Mouse (Mus musculus) midbrain, embryonic 11.5 days (tissue): ENCODE measurements around the gene Ppil2. TPM values are rescaled to one million over a fixed set of nuclear protein-coding genes. Genes with fewer than 3 reads are reported as not detected.

Source experiments
- ATAC-seq: fragments of 200-750 bp; cut with Nextera tagmentation; 2 replicates; pipeline ENCODE4 v1.8.0; 2017; ENCODE audit warnings: moderate TSS enrichment, moderate library complexity; ENCODE audit not compliant: low FRiP score
- DNase-seq: peaks from one replicate; pipeline ENCODE4 v3.0.0; 2015; ENCODE audit warnings: low spot score; ENCODE audit errors: missing footprints
- H3K27ac ChIP-seq: fragments of 300-500 bp; sonication (generic); 2 replicates; pipeline ENCODE4 v1.5.1; 2014; ENCODE audit warnings: low read depth, low read length
- H3K27me3 ChIP-seq: fragments of 300-500 bp; sonication (generic); 2 replicates; pipeline ENCODE4 v1.6.1; 2014; ENCODE audit warnings: mild to moderate bottlenecking, low read length, moderate library complexity, mixed read lengths; ENCODE audit not compliant: control insufficient read depth, insufficient read depth
- H3K36me3 ChIP-seq: fragments of 300-500 bp; sonication (generic); 2 replicates; pipeline ENCODE4 v1.6.1; 2014; ENCODE audit warnings: mild to moderate bottlenecking, low read length, moderate library complexity, mixed read lengths; ENCODE audit not compliant: control insufficient read depth, insufficient read depth
- H3K4me1 ChIP-seq: fragments of 300-500 bp; sonication (generic); 2 replicates; pipeline ENCODE4 v1.6.1; 2014; ENCODE audit warnings: low read length; ENCODE audit not compliant: control insufficient read depth, insufficient read depth
- H3K4me2 ChIP-seq: fragments of 300-500 bp; sonication (generic); 2 replicates; pipeline ENCODE4 v1.6.1; 2014; ENCODE audit warnings: mild to moderate bottlenecking, moderate library complexity
- H3K4me3 ChIP-seq: fragments of 300-500 bp; sonication (generic); 2 replicates; pipeline ENCODE4 v1.5.1; 2014; ENCODE audit warnings: low read depth, low read length
- H3K9ac ChIP-seq: fragments of 300-500 bp; sonication (generic); 2 replicates; pipeline ENCODE4 v1.6.1; 2014; ENCODE audit warnings: low read length
- H3K9me3 ChIP-seq: fragments of 300-500 bp; sonication (generic); 2 replicates; pipeline ENCODE4 v1.6.1; 2016; ENCODE audit warnings: low read length; ENCODE audit not compliant: control insufficient read depth
- WGBS: fragments of 180-500 bp; shearing (Covaris S2); extraction: QIAGEN DNeasy Blood & Tissue Kit; methylation state at CpG from one replicate; pipeline ENCODE4 v1.1.7; 2014; 5-methylcytosine and 5-hydroxymethylcytosine counted together
- polyA plus RNA-seq: library from polyadenylated mRNA; unstranded; fragments of >200 nt; fragmentation: Nextera tagmentation; extraction: Ambion mirVana; gene quantifications from 2 replicates; pipeline ENCODE4 v1.2.1, GENCODE M21; 2014

The Ppil2 gene
- polyA plus RNA-seq, 1 experiment from 2014 or later = 142 TPM

DNA sequence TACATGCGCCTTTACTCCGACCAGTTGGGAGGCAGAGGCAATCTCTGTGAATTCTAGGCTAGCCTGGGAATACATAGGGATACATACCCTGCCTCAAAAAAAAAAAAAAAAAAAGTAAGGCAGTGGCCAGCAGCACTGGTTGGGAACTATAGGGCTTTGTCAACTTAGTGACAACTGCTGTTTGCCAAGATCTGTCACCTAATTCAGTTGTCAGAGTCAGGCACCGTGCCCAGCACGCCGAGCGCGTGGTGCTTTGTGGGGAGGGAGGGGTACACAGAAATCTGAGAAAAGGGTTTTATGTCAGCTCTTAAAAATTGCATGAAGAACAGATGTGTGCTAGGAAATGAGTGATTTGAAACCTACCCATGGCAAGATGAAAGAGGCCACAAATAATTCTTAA, 33.0 kb downstream of the Ppil2 start:
- Histone ChIP-seq H3K27ac (no peak overlapping the region), H3K9ac (no peak overlapping the region), H3K4me1 (no peaks in the 10 kb centered on the region), H3K4me2 (no peak overlapping the region), H3K27me3 (no peaks in the 10 kb centered on the region), H3K36me3 (peaks cover 28% of the 10 kb centered on the region), H3K9me3 (peaks cover 2% of the 10 kb centered on the region; the same call in 1 of the 2 replicates), H3K4me3 (no peak overlapping the region)
- WGBS = 95% methylated on average over 7 of the region's 7 CpGs
- DNase-seq (no peak), ATAC-seq (no peak)

DNA sequence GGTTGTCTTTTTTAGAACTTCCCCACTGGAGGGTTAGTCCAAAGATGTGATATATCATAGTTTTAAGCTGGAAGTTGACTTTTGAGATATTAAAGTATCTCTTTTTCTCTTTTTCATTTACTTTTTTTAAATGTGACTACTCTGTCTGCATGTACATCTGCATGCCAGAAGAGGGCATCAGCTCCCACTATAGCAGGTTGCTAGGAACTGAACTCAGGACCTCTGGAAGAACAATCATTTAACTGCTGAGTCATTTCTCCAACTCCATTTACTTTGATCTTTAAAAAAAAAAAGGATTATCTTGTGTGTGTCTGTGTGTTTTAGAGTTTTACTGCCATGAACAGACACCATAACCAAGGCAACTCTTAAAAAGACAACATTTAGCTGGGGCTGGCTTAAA, 34.2 kb downstream of the Ppil2 start:
- DNase-seq (no peak), ATAC-seq (no peak)
- Histone ChIP-seq H3K27ac (no peak overlapping the region), H3K4me2 (no peak overlapping the region), H3K9me3 (peaks cover 2% of the 10 kb centered on the region; the same call in 1 of the 2 replicates), H3K4me3 (no peak overlapping the region), H3K4me1 (no peaks in the 10 kb centered on the region), H3K36me3 (peaks cover 20% of the 10 kb centered on the region), H3K27me3 (no peaks in the 10 kb centered on the region), H3K9ac (no peak overlapping the region)

DNA sequence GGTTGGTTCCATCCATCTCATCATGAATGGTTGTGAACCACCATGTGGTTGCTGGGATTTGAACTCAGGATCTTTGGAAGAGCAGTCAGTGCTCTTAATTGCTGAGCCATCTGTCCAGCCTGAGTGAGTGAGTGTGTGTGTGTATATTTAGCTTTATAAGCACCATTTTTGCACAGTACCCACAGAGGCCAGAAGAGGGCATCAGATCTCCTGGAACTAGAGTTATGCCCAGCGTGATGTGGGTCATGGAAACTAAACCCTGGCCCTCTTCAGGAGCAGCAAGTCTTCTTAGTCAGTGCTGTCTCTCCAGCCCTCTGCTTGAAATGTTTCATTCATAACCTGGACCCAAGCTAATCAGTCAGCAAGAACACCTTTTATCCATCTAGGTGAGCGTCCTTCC, 34.8 kb downstream of the Ppil2 start:
- ATAC-seq (no peak), DNase-seq (no peak)
- Histone ChIP-seq H3K4me1 (no peaks in the 10 kb centered on the region), H3K9ac (no peak overlapping the region), H3K36me3 (peaks cover 20% of the 10 kb centered on the region), H3K27ac (no peak overlapping the region), H3K4me3 (no peak overlapping the region), H3K9me3 (peaks cover 2% of the 10 kb centered on the region; the same call in 1 of the 2 replicates), H3K27me3 (no peaks in the 10 kb centered on the region), H3K4me2 (no peak overlapping the region)
- 88% methylated on average over 2 of the region's 2 CpGs for WGBS

DNA sequence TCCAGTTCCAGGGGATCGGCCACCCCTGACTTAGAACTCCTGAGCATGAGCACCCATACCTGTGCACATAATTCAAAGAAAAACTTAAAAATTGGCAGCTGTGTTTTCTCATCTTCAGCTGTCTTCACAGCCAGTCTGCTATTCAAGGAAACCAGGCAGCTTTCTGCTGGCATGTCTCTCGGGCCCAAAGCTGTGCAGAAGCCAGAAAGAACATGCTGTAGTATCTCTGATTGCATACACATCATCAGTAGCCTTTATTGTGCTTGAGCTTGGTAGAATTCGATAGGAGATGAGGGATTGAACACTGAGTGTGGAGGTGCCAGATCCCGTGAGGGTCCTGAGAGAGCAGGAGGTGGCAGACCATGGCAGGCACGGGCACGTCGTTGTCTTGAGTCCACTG, 38.1 kb downstream of the Ppil2 start:
- DNase-seq (no peak), ATAC-seq (no peak)
- no peak overlapping the region for H3K4me2 ChIP-seq
- no peak overlapping the region for H3K4me3 ChIP-seq
- H3K36me3 ChIP-seq = peaks cover 18% of the 10 kb centered on the region
- H3K4me1 ChIP-seq = no peaks in the 10 kb centered on the region; the same call in 1 of the 2 replicates
- H3K9me3 ChIP-seq = peaks cover 2% of the 10 kb centered on the region; the same call in 1 of the 2 replicates
- H3K9ac ChIP-seq = no peak overlapping the region
- H3K27me3 ChIP-seq = no peaks in the 10 kb centered on the region
- 93% methylated on average over 7 of the region's 7 CpGs for WGBS
- H3K27ac ChIP-seq = no peak overlapping the region

DNA sequence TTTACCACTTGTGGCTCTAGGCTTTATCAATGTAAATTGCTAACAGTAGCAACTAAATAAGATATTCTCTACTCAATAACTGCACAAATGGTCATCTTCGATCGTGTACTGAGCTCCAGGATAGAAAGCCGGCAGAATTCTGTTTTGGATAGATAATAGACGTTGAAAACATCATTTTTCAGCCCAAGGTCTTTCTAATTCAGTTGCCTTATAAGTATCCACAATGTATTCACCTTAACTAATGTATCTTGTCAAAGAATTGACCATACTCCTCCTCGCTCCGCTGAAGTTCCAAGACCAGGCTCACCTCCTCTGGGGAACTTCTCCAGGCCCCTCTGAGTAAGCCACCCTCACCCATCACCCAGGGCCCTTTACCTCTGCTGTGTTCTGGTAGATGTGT, 40.3 kb downstream of the Ppil2 start:
- Histone ChIP-seq H3K4me1 (no peaks in the 10 kb centered on the region; the same call in 1 of the 2 replicates), H3K4me2 (peak overlapping the region; percentile 51), H3K4me3 (peak overlapping the region; percentile 86), H3K27ac (no peak overlapping the region), H3K27me3 (no peaks in the 10 kb centered on the region), H3K9me3 (peaks cover 2% of the 10 kb centered on the region; the same call in 1 of the 2 replicates), H3K9ac (peak overlapping the region; percentile 97), H3K36me3 (peaks cover 13% of the 10 kb centered on the region)
- 48% methylated on average over 6 of the region's 6 CpGs for WGBS
- peak; percentile 92 for DNase-seq
- ATAC-seq = no peak

DNA sequence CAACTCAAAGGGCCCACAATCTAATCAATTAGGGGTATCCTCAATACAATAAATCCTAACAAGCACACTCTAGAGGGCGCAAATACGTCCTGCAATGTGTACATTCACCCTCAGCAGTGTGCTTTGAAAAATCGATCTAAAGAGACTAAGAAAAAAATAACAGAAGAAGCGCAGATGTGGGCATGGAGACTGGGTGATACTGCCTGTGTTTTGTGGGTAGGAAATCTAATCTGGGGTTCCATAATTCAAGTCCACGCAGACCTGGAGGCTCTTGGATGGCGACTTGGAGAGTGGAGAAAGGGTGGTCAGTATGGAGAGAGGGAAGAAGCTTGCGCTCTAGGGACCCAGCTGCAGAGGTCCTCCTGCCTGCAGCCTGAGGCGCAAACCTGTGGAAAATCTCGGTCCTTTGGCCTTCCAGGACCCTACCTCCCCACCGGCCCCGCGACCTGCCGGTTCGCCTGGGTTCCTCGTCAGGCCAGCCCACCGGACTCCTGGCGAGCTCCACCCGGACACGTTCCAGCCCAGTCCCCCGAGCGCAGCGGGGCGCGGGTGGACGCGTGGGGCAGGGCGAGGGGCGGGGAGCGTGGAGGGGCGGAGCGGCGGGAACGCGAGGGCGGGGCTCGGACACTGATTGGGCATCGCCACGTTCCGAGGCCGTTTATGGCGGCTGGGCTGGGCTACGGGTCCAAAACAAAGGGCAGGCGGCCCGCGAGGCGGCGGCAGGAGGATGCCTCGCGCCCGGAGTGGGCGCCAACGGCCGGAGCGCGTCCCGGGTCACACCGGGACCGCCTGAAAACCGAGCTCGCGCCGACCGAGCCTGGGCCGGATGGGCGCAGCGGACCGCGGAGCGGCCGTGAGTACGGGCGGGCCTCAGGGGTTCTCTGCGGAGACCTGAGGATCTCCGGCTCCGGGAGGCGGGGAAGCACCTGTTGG, 41.3 kb downstream of the Ppil2 start, which contains the start of gene Ypel1:
Gene Ypel1 (plus strand): TSS at position 186 of the 933 bp plus-strand sequence.
- ATAC-seq = peak; percentile 96

DNA sequence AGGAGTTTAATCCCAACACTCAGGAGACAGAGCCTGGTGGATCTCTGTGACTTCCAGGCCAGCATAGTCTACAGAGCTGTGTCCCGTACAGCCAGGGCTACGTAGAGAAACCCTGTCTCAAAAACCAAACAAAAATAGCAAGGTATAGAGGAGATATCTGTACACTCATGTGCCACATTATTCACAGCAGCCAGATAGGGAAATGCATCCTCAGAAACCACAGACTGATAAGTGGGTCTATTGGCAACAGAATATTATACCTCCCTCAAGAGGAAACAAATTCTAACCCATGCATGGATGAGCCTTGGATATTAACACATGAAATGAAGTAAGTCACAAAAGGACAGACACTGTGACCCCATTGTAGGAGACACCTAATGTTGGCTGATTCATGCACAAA, 43.5 kb downstream of the Ppil2 start:
- Histone ChIP-seq H3K4me1 (no peaks in the 10 kb centered on the region; the same call in 1 of the 2 replicates), H3K4me2 (no peak overlapping the region), H3K27me3 (no peaks in the 10 kb centered on the region), H3K9ac (no peak overlapping the region), H3K4me3 (no peak overlapping the region), H3K36me3 (no peaks in the 10 kb centered on the region), H3K27ac (no peak overlapping the region), H3K9me3 (no peaks in the 10 kb centered on the region)
- no peak for ATAC-seq
- no peak for DNase-seq
- 87% methylated on average over 2 of the region's 2 CpGs for WGBS

More for the DNA sequence above, 41.3 kb downstream of the Ppil2 start, which contains the start of gene Ypel1:
- no peaks in the 10 kb centered on the region for H3K27me3 ChIP-seq
- H3K4me2 ChIP-seq = peak within 1 kb of the TSS; percentile 51
- H3K36me3 ChIP-seq = peaks cover 4% of the 10 kb centered on the region
- H3K9me3 ChIP-seq = no peaks in the 10 kb centered on the region
- H3K9ac ChIP-seq = peak within 1 kb of the TSS; percentile 97
- H3K4me1 ChIP-seq = no peaks in the 10 kb centered on the region; the same call in 1 of the 2 replicates
- H3K4me3 ChIP-seq = peak within 1 kb of the TSS; percentile 86
- under 1% methylated on average over 69 of the region's 76 CpGs for WGBS
- peak; percentile 98 for DNase-seq
- H3K27ac ChIP-seq = peak within 1 kb of the TSS; percentile 73

DNA sequence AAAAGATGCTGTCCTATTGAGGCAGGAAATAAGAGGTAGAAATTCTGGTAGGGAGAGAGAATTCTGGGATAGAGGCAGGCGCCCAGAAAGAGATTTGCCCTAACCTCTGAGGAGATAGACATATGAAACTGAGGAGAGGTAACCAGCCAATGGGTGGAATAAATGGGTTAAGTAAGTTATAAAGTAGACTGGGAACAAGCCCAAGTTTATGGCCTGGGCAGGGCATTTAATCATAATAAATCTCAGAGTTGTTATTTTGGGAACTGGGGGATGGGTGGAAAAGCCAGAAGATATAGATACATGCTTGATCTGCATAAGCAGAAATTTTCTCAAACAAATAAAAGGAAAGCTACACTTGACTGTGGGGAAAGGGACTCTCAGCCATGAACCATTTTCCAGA, 48.7 kb downstream of the Ppil2 start:
- no peaks in the 10 kb centered on the region for H3K9me3 ChIP-seq
- ATAC-seq = no peak
- no peak overlapping the region for H3K9ac ChIP-seq
- no peak overlapping the region for H3K4me3 ChIP-seq
- no peak overlapping the region for H3K27ac ChIP-seq
- no peaks in the 10 kb centered on the region for H3K4me1 ChIP-seq
- no peak for DNase-seq
- no peak overlapping the region for H3K4me2 ChIP-seq
- H3K36me3 ChIP-seq = no peaks in the 10 kb centered on the region
- WGBS = 53% methylated on average over 1 of the region's 1 CpGs
- no peaks in the 10 kb centered on the region for H3K27me3 ChIP-seq

DNA sequence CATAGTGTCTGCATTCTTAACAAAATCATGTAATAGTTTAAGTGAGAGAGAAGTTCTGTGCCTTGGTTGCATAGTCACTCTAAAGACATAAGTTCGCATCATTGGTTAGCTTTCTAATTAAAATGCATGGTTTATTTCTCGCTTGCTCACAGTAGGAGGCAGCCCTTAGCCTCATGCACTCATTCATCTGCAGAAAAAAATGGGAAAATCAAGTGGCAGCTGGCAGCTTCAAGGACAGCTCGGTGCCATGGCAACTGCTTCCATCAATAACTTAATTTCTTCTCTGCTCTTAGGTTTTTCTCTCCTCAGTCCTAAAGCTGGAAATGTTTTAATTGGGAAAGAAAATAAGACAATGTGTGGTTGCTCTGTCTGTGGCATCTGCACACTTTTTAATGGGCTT, 55.5 kb downstream of the Ppil2 start:
- 58% methylated on average over 3 of the region's 3 CpGs for WGBS
- DNase-seq (no peak), ATAC-seq (no peak)
- Histone ChIP-seq H3K9ac (no peak overlapping the region), H3K4me2 (no peak overlapping the region), H3K27me3 (no peaks in the 10 kb centered on the region), H3K36me3 (no peaks in the 10 kb centered on the region), H3K4me1 (no peaks in the 10 kb centered on the region; the same call in 1 of the 2 replicates), H3K4me3 (no peak overlapping the region), H3K27ac (no peak overlapping the region), H3K9me3 (no peaks in the 10 kb centered on the region)
